Mouse (Mus musculus): ENCODE measurements around the gene Prtg. TPM values are rescaled to one million over a fixed set of nuclear protein-coding genes. Genes with fewer than 3 reads are reported as not detected.

Prtg gene
- polyA plus RNA-seq, 1 experiment from 2014 or later: 0.06 TPM

- Histone ChIP-seq H3K9me3 (ENCODE audit: control insufficient read depth, low read length) (no peaks in the 10 kb centered on the region), H3K9ac (ENCODE audit: low read length) (no peak overlapping the region), H3K4me1 (replicated peaks; ENCODE audit: control insufficient read depth, insufficient read depth) (no peaks in the 10 kb centered on the region), H3K27ac (replicated peaks) (no peak overlapping the region), H3K4me2 (replicated peaks; ENCODE audit: low read depth) (no peak overlapping the region), H3K36me3 (ENCODE audit: control insufficient read depth, insufficient read depth, low read length) (no peaks in the 10 kb centered on the region), H3K4me3 (ENCODE audit: low read depth, low read length) (no peak overlapping the region), H3K27me3 (ENCODE audit: control insufficient read depth, insufficient read depth, low read length) (no peaks in the 10 kb centered on the region)
- WGBS: 28% methylated on average over 10 of the region's 10 CpGs
- DNase-seq (ENCODE audit: low spot score) (no peak), ATAC-seq (ENCODE audit: low FRiP score, low TSS enrichment) (no peak)
- TF ChIP-seq EP300 (optimal IDR thresholded peaks at IDR 0.05): no peak
- no peak for TF ChIP-seq CTCF (IDR thresholded peaks at IDR 0.05; ENCODE audit: low read depth)
Measured at GRCm38 (mm10) chr9:72833992-72834696, 27.5 kb downstream of the Prtg start.

- Histone ChIP-seq H3K4me2 (replicated peaks; ENCODE audit: low read depth) (no peak overlapping the region), H3K4me1 (replicated peaks; ENCODE audit: control insufficient read depth, insufficient read depth) (no peaks in the 10 kb centered on the region), H3K9ac (ENCODE audit: low read length) (no peak overlapping the region), H3K4me3 (ENCODE audit: low read depth, low read length) (no peak overlapping the region), H3K9me3 (ENCODE audit: control insufficient read depth, low read length) (no peaks in the 10 kb centered on the region), H3K36me3 (ENCODE audit: control insufficient read depth, insufficient read depth, low read length) (no peaks in the 10 kb centered on the region), H3K27ac (replicated peaks) (no peak overlapping the region), H3K27me3 (ENCODE audit: control insufficient read depth, insufficient read depth, low read length) (no peaks in the 10 kb centered on the region)
- 100% methylated on average over 1 of the region's 1 CpGs for WGBS
- TF ChIP-seq EP300 (optimal IDR thresholded peaks at IDR 0.05) (no peak), CTCF (IDR thresholded peaks at IDR 0.05; ENCODE audit: low read depth) (no peak)
- no peak for ATAC-seq (ENCODE audit: low FRiP score, low TSS enrichment)
- DNase-seq (ENCODE audit: low spot score): no peak
Measured at GRCm38 (mm10) chr9:72835007-72835406, 28.3 kb downstream of the Prtg start.

- H3K9me3 ChIP-seq (ENCODE audit: control insufficient read depth, low read length): no peaks in the 10 kb centered on the region
- H3K4me3 ChIP-seq (ENCODE audit: low read depth, low read length): no peak overlapping the region
- ATAC-seq (ENCODE audit: low FRiP score, low TSS enrichment) (no peak), DNase-seq (ENCODE audit: low spot score) (no peak)
- no peak overlapping the region for H3K4me2 ChIP-seq (replicated peaks; ENCODE audit: low read depth)
- H3K27ac ChIP-seq (replicated peaks): no peak overlapping the region
- 57% methylated on average over 11 of the region's 11 CpGs for WGBS
- no peak overlapping the region for H3K9ac ChIP-seq (ENCODE audit: low read length)
- no peaks in the 10 kb centered on the region for H3K36me3 ChIP-seq (ENCODE audit: control insufficient read depth, insufficient read depth, low read length)
- H3K27me3 ChIP-seq (ENCODE audit: control insufficient read depth, insufficient read depth, low read length): no peaks in the 10 kb centered on the region
- TF ChIP-seq CTCF (IDR thresholded peaks at IDR 0.05; ENCODE audit: low read depth): no peak
- no peak for TF ChIP-seq EP300 (optimal IDR thresholded peaks at IDR 0.05)
- no peaks in the 10 kb centered on the region for H3K4me1 ChIP-seq (replicated peaks; ENCODE audit: control insufficient read depth, insufficient read depth)
Measured at GRCm38 (mm10) chr9:72836708-72837495, 30.2 kb downstream of the Prtg start.

GRCm38 (mm10) chr9:72837598-72838160, 31.0 kb downstream of the Prtg start:
- Histone ChIP-seq H3K9ac (ENCODE audit: low read length) (no peak overlapping the region), H3K4me3 (ENCODE audit: low read depth, low read length) (no peak overlapping the region), H3K4me2 (replicated peaks; ENCODE audit: low read depth) (no peak overlapping the region), H3K27ac (replicated peaks) (peak overlapping the region; percentile 9; the same call in 1 of the 2 replicates), H3K36me3 (ENCODE audit: control insufficient read depth, insufficient read depth, low read length) (no peaks in the 10 kb centered on the region), H3K27me3 (ENCODE audit: control insufficient read depth, insufficient read depth, low read length) (no peaks in the 10 kb centered on the region), H3K9me3 (ENCODE audit: control insufficient read depth, low read length) (no peaks in the 10 kb centered on the region), H3K4me1 (replicated peaks; ENCODE audit: control insufficient read depth, insufficient read depth) (no peaks in the 10 kb centered on the region)
- TF ChIP-seq EP300 (optimal IDR thresholded peaks at IDR 0.05) (no peak), CTCF (IDR thresholded peaks at IDR 0.05; ENCODE audit: low read depth) (no peak)
- 47% methylated on average over 6 of the region's 6 CpGs for WGBS
- DNase-seq (ENCODE audit: low spot score): no peak
- no peak for ATAC-seq (ENCODE audit: low FRiP score, low TSS enrichment)

GRCm38 (mm10) chr9:72838256-72838655, 31.6 kb downstream of the Prtg start:
- DNase-seq (ENCODE audit: low spot score) (no peak), ATAC-seq (ENCODE audit: low FRiP score, low TSS enrichment) (no peak)
- Histone ChIP-seq H3K9ac (ENCODE audit: low read length) (no peak overlapping the region), H3K36me3 (ENCODE audit: control insufficient read depth, insufficient read depth, low read length) (no peaks in the 10 kb centered on the region), H3K9me3 (ENCODE audit: control insufficient read depth, low read length) (no peaks in the 10 kb centered on the region), H3K4me1 (replicated peaks; ENCODE audit: control insufficient read depth, insufficient read depth) (no peaks in the 10 kb centered on the region), H3K27ac (replicated peaks) (peak overlapping the region; percentile 9; the same call in 1 of the 2 replicates), H3K4me2 (replicated peaks; ENCODE audit: low read depth) (no peak overlapping the region), H3K4me3 (ENCODE audit: low read depth, low read length) (no peak overlapping the region), H3K27me3 (ENCODE audit: control insufficient read depth, insufficient read depth, low read length) (no peaks in the 10 kb centered on the region)
- TF ChIP-seq CTCF (IDR thresholded peaks at IDR 0.05; ENCODE audit: low read depth) (no peak), EP300 (optimal IDR thresholded peaks at IDR 0.05) (no peak)
- WGBS: 17% methylated on average over 3 of the region's 3 CpGs

Data from stomach, postnatal 0 days (tissue).